Mouse (Mus musculus) embryo, embryonic 11 days (tissue): ENCODE measurements around the gene Sult1a1.

Experiments
- DNase-seq: peaks from one replicate; pipeline ENCODE4 v3.0.0-alpha.2; 2015

The Sult1a1 gene

GRCm38 (mm10) chr7:126676207-126676606, at the start of gene Sult1a1:
Gene Sult1a1, minus strand, starts transcription at chr7:126676432.
- no peak for DNase-seq

- DNase-seq = no peak
Measured at GRCm38 (mm10) chr7:126725667-126726066, 49.4 kb upstream of the Sult1a1 start.

GRCm38 (mm10) chr7:126725077-126725476, 48.8 kb upstream of the Sult1a1 start:
- no peak for DNase-seq

- no peak for DNase-seq
Measured at GRCm38 (mm10) chr7:126721635-126722034, 45.4 kb upstream of the Sult1a1 start.

GRCm38 (mm10) chr7:126718787-126719337, 42.6 kb upstream of the Sult1a1 start:
- no peak for DNase-seq

GRCm38 (mm10) chr7:126717566-126717965, 41.3 kb upstream of the Sult1a1 start:
- DNase-seq = no peak

- DNase-seq = no peak
Measured at GRCm38 (mm10) chr7:126715679-126716078, 39.4 kb upstream of the Sult1a1 start.

GRCm38 (mm10) chr7:126711910-126712309, 35.7 kb upstream of the Sult1a1 start:
- DNase-seq = no peak

- DNase-seq = no peak
Measured at GRCm38 (mm10) chr7:126710266-126710665, 34.0 kb upstream of the Sult1a1 start.

GRCm38 (mm10) chr7:126708175-126708952, 32.1 kb upstream of the Sult1a1 start:
- DNase-seq = no peak

GRCm38 (mm10) chr7:126707442-126708174, 31.4 kb upstream of the Sult1a1 start, which contains the start of gene Coro1a:
Gene Coro1a, minus strand, starts transcription at chr7:126707787.
- no peak for DNase-seq

- peak; percentile 86 for DNase-seq
Measured at GRCm38 (mm10) chr7:126704121-126704980, 28.1 kb upstream of the Sult1a1 start.

- no peak for DNase-seq
Measured at GRCm38 (mm10) chr7:126703757-126704077, 27.5 kb upstream of the Sult1a1 start.

GRCm38 (mm10) chr7:126702861-126703756, 26.9 kb upstream of the Sult1a1 start:
- DNase-seq = no peak

- DNase-seq = no peak
Measured at GRCm38 (mm10) chr7:126702358-126702757, 26.1 kb upstream of the Sult1a1 start.

- DNase-seq = no peak
Measured at GRCm38 (mm10) chr7:126701559-126702357, 25.5 kb upstream of the Sult1a1 start.

- peak; percentile 94 for DNase-seq
Measured at GRCm38 (mm10) chr7:126701070-126701469, 24.8 kb upstream of the Sult1a1 start.

- DNase-seq = no peak
Measured at GRCm38 (mm10) chr7:126700063-126701015, 24.1 kb upstream of the Sult1a1 start.

GRCm38 (mm10) chr7:126697838-126698237, 21.6 kb upstream of the Sult1a1 start:
- no peak for DNase-seq

- DNase-seq = no peak
Measured at GRCm38 (mm10) chr7:126696886-126697285, 20.7 kb upstream of the Sult1a1 start.
